Mouse (Mus musculus): ENCODE data around the gene Iqgap2. TPM values are rescaled to one million over a fixed set of nuclear protein-coding genes. Genes with fewer than 3 reads are reported as not detected.

The Iqgap2 gene
- polyA plus RNA-seq, 1 experiment from 2014 or later, result 16.6 TPM

DNA sequence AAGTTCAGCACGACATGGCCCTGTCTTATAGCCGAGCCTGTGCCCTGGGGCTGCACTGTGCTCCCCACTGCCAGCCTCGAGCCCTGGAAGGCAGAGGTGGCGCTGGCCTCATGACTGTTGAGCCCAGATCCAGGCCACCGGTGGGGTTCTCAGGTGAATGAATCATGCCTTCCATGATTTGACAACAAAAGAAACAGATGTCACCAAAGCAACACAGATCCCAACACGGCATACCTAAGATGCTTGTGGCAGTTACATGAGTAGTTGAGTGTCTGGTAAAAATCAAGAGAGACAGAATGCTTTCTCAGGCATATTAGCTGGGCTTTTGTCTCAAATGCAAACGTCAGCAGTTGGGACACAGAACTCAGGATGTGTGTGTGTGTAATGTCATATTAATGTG lies 248.0 kb downstream of the Iqgap2 start:
- H3K36me3 ChIP-seq, result peaks cover 5% of the 10 kb centered on the region
- H3K9me3 ChIP-seq, result no peaks in the 10 kb centered on the region
- H3K27ac ChIP-seq, result peak overlapping the region; percentile 82
- peaks cover 37% of the 10 kb centered on the region for H3K4me1 ChIP-seq
- no peak for ATAC-seq (ENCODE audit: insufficient number of reproducible peaks, insufficient read depth, low FRiP score, low TSS enrichment)
- H3K4me2 ChIP-seq (replicated peaks), result no peak overlapping the region
- 33% methylated on average over 7 of the region's 7 CpGs for WGBS
- no peaks in the 10 kb centered on the region for H3K27me3 ChIP-seq
- H3K4me3 ChIP-seq, result no peak overlapping the region
- no peak overlapping the region for H3K9ac ChIP-seq

DNA sequence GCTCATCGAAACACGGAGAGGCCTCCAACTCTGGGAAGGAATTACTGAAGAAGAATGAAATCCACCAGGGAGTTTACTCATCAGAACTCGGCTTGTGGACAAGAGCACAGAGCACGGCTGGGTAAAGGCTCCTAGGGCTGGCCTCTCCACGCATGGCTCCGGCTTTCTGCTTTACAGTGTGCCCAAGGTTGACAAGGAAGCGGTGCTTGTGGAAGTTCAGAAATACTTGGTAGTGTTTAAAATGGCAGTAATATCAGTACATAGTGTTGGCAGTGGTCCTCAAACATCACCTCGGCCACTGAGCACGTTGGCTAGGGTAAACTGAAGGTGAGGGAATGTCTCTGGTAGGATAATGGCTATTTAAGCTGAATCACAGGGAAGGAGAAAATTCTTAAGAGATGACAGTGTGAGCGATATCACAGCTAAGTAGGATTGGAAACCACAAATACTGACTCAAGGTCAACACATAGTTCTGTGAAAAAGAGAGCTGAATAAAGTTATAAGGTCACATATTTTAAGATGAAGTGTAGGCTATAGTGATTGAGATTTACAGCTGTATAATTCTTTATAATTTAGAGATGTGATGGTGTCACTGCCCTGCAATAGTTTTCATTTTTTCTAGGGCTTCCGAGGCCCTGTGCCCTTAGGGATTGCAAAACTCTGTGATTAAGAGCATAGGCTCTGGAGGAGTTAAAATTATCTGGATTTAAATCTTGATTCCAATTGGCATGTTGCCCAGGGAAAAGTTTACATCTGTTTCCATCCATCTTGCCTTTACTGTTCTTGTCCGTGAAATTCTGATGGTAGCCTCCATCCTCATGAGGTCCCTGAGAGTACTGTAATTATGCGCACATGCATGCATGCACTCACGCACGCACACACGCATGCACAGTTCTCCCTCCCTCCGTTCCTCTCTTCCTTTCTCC lies 250.4 kb downstream of the Iqgap2 start:
- Histone ChIP-seq H3K27me3 (no peaks in the 10 kb centered on the region), H3K36me3 (peaks cover 5% of the 10 kb centered on the region), H3K4me3 (no peak overlapping the region), H3K9ac (no peak overlapping the region), H3K4me1 (peaks cover 38% of the 10 kb centered on the region), H3K27ac (no peak overlapping the region), H3K9me3 (no peaks in the 10 kb centered on the region), H3K4me2 (replicated peaks) (no peak overlapping the region)
- no peak for ATAC-seq (ENCODE audit: insufficient number of reproducible peaks, insufficient read depth, low FRiP score, low TSS enrichment)
- 78% methylated on average over 17 of the region's 17 CpGs for WGBS

DNA sequence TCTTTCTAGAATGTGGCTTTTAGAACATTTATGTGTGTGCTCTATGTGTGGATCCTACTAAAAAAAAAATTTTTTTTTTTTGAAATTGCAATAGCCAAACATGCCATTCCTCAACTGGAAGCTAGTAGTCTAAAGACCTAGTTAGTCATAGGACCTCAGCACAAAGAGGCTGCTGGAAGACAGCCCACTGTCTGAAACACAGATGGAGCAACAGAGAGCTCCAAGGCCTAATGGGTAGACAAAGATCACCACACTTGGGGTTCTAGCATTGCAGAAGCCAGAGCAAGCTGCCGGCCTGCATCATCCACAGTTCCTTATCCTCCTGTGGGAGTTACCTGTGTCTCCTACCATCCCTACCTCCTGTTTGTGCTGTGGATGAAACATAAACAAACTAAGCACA lies 251.3 kb downstream of the Iqgap2 start:
- 95% methylated on average over 1 of the region's 1 CpGs for WGBS
- Histone ChIP-seq H3K27ac (no peak overlapping the region), H3K9me3 (no peaks in the 10 kb centered on the region), H3K36me3 (peaks cover 4% of the 10 kb centered on the region), H3K9ac (no peak overlapping the region), H3K4me1 (peaks cover 38% of the 10 kb centered on the region), H3K4me3 (no peak overlapping the region), H3K4me2 (replicated peaks) (no peak overlapping the region), H3K27me3 (no peaks in the 10 kb centered on the region)
- ATAC-seq (ENCODE audit: insufficient number of reproducible peaks, insufficient read depth, low FRiP score, low TSS enrichment), result no peak

DNA sequence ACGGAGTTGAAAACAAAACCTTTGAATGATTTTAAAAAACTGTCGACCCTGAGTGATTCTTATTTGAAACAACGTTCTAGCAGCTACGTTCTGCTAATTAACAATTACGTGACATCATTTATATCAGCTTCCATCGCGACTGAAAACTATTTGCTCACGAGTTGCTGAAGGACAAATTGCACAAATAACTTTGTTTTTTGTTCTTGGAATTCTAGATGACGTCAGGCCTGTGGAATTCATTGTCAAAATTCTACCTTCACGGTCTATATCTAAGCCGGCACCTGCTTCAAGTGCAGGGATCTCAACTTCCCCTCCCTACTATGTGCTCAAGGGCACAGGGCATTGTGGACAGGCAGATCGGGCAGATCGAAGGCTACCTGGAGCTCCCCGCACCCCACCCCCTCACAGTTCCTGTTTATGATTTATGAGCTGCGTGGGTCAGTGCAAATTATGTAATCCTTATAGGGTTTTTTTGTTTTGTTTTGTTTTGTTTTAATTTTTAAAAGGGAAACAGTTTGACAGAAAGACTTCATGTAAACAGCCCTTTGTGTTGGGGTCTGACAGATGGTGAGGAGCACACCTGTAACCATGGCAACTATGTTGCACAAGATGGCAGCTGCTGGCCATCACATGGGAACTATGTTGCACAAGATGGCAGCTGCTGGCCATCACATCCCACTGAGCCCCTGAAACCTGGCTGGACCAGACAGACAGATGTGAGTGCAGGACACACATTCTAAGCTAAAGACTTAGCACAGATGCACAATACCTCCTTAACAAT lies 252.2 kb downstream of the Iqgap2 start:
- ATAC-seq (ENCODE audit: insufficient number of reproducible peaks, insufficient read depth, low FRiP score, low TSS enrichment), result no peak
- no peaks in the 10 kb centered on the region for H3K9me3 ChIP-seq
- H3K27ac ChIP-seq, result peak overlapping the region; percentile 77
- H3K27me3 ChIP-seq, result no peaks in the 10 kb centered on the region
- H3K4me3 ChIP-seq, result no peak overlapping the region
- H3K36me3 ChIP-seq, result 0 out of 2 replicates have a peak, but pooled peaks cover 4% of the 10 kb centered on the region
- H3K4me1 ChIP-seq, result peaks cover 38% of the 10 kb centered on the region
- no peak overlapping the region for H3K9ac ChIP-seq
- no peak overlapping the region for H3K4me2 ChIP-seq (replicated peaks)
- 47% methylated on average over 15 of the region's 15 CpGs for WGBS

DNA sequence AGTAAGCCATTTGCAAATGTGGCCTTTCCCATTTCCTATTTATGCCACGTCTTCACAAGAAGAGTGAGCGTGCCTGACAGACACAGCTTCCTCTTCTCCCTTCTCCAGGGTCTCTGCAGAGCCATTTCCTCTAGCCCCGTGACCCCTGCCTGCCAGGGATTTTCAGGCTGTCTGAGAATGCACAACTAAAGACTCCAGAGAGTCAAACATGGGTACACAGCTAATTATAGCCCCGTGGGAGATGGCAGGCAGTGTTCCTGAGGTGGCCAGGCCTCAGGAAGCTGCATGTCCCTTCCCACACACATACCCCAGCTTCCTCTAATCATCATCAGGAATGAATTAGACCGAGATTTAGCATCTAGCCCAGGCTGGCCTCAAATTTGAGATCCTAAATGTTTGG lies 252.8 kb downstream of the Iqgap2 start:
- Histone ChIP-seq H3K9me3 (no peaks in the 10 kb centered on the region), H3K27me3 (no peaks in the 10 kb centered on the region), H3K4me2 (replicated peaks) (no peak overlapping the region), H3K36me3 (0 out of 2 replicates have a peak, but pooled peaks cover 4% of the 10 kb centered on the region), H3K27ac (peak overlapping the region; percentile 77), H3K4me1 (peaks cover 33% of the 10 kb centered on the region), H3K9ac (no peak overlapping the region), H3K4me3 (no peak overlapping the region)
- no peak for ATAC-seq (ENCODE audit: insufficient number of reproducible peaks, insufficient read depth, low FRiP score, low TSS enrichment)
- 8% methylated on average over 5 of the region's 5 CpGs for WGBS

DNA sequence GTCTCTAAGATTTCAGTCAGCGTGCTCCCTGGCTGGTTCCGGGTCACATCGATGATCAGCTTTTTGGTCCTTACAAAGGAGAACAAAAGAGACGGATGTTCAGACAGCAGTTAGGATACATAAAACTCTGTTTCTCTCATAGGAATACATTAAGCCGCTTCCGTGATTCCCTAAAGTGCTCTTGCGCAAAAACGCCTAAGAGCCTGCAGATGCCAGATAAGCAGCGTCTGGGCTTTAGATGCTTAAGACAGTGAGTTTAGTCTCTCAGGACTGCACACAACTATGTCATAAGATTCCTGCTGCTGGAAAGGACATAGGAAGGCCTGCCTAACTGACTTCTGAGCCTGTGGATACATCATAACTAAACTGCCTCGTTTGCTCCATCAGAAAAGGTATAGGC lies 254.0 kb downstream of the Iqgap2 start:
- Histone ChIP-seq H3K27ac (no peak overlapping the region), H3K9me3 (no peaks in the 10 kb centered on the region), H3K36me3 (0 out of 2 replicates have a peak, but pooled peaks cover 4% of the 10 kb centered on the region), H3K4me1 (peaks cover 26% of the 10 kb centered on the region), H3K4me2 (replicated peaks) (no peak overlapping the region), H3K27me3 (no peaks in the 10 kb centered on the region), H3K4me3 (no peak overlapping the region), H3K9ac (no peak overlapping the region)
- 74% methylated on average over 10 of the region's 10 CpGs for WGBS
- no peak for ATAC-seq (ENCODE audit: insufficient number of reproducible peaks, insufficient read depth, low FRiP score, low TSS enrichment)

DNA sequence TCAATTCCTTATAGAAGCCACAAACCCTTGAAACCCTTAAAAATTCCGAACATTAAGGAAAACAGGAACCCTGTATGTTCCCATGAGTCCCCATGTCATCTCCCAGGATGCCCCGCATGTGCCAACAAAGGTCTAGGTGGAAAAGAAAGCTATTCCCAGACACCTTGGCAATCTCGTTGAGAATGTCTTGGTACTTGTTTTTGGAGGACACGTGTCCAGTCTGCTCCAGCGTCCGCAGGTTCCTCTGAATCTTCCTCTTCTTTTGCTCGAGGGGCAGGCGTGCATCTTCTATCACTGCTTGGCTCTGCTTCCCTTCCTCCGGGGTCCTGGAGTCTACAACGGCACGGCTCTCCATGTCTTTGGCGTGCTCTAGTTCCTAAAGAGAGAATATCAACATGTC lies 256.4 kb downstream of the Iqgap2 start:
- H3K9ac ChIP-seq, result no peak overlapping the region

DNA sequence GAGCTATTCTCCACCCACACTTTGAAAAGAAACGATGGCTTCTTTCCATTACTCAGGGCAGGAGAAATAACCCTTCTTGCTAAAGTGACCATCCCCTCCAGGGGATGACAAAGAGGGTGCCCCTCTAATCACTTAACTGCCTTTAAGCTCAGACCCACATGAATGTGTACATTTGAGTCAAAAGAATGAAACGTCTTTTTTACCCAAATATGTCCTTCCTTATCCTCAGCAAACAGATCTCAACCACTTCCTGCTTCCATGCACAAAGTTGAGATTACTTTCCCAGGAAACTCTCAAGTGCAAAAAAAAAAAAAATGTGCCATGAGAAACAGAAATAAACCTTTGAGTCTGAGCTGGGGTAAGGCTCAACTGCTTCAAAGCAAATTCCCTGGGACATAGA lies 257.3 kb downstream of the Iqgap2 start:
- Histone ChIP-seq H3K9ac (no peak overlapping the region), H3K4me1 (peaks cover 14% of the 10 kb centered on the region), H3K27ac (no peak overlapping the region), H3K4me3 (no peak overlapping the region), H3K36me3 (peaks cover 16% of the 10 kb centered on the region; the same call in 1 of the 2 replicates), H3K27me3 (no peaks in the 10 kb centered on the region), H3K4me2 (replicated peaks) (no peak overlapping the region), H3K9me3 (no peaks in the 10 kb centered on the region)
- ATAC-seq (ENCODE audit: insufficient number of reproducible peaks, insufficient read depth, low FRiP score, low TSS enrichment), result no peak
- WGBS, result 36% methylated on average over 2 of the region's 2 CpGs

More for the DNA sequence above, 256.4 kb downstream of the Iqgap2 start:
- Histone ChIP-seq H3K9me3 (no peaks in the 10 kb centered on the region), H3K27ac (no peak overlapping the region), H3K36me3 (peaks cover 12% of the 10 kb centered on the region; the same call in 1 of the 2 replicates), H3K4me3 (no peak overlapping the region), H3K4me2 (replicated peaks) (no peak overlapping the region), H3K4me1 (peaks cover 19% of the 10 kb centered on the region), H3K27me3 (no peaks in the 10 kb centered on the region)
- ATAC-seq (ENCODE audit: insufficient number of reproducible peaks, insufficient read depth, low FRiP score, low TSS enrichment), result no peak
- WGBS, result 89% methylated on average over 12 of the region's 12 CpGs

DNA sequence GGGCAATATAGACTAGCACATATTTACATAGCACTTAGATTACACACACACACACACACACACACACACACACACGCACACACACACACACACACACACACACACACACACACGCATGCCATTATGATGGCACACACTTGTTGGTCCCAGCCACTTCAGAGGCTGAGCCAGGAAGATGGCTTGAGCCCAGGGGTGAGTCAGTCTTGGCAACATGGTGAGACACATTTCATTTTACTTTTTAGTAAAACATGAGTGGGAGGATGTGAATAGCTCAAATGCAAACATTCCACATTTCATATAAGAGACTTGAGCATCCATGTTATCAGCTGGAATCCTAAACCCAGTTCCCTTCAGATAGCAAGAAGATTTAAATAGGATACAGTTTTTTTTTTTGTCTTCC lies 258.3 kb downstream of the Iqgap2 start:
- ATAC-seq (ENCODE audit: insufficient number of reproducible peaks, insufficient read depth, low FRiP score, low TSS enrichment), result no peak
- 88% methylated on average over 1 of the region's 2 CpGs for whole genome bisulfite sequencing
- no peaks in the 10 kb centered on the region for H3K9me3 ChIP-seq
- no peak overlapping the region for H3K9ac ChIP-seq
- H3K4me1 ChIP-seq, result peaks cover 6% of the 10 kb centered on the region; the same call in 1 of the 2 replicates
- H3K27ac ChIP-seq, result no peak overlapping the region
- no peak overlapping the region for H3K4me2 ChIP-seq (replicated peaks)
- H3K27me3 ChIP-seq, result no peaks in the 10 kb centered on the region
- peaks cover 22% of the 10 kb centered on the region; the same call in 1 of the 2 replicates for H3K36me3 ChIP-seq
- no peak overlapping the region for H3K4me3 ChIP-seq

DNA sequence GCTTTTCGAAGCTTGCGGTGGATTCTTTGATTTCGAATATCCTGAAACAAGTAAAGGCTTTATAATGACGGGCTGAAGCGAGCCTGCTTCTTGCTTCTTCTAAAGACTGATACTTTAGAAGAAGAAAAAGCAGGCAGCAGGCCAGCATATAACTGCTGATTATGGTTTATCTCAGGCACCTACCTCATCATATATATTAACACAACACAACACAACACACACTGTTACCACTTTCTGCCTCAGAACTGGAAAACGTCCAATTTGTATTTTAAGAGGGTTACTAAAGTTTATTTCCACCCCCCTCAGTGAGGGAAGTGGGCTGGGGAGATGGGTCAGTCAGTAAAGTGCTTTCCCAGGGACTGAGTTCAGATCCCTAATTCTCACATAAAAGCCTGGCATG lies 259.6 kb downstream of the Iqgap2 start:
- H3K27ac ChIP-seq, result no peak overlapping the region
- peaks cover 25% of the 10 kb centered on the region for H3K36me3 ChIP-seq
- H3K9ac ChIP-seq, result no peak overlapping the region
- H3K4me3 ChIP-seq, result no peak overlapping the region
- H3K9me3 ChIP-seq, result no peaks in the 10 kb centered on the region
- H3K27me3 ChIP-seq, result no peaks in the 10 kb centered on the region
- ATAC-seq (ENCODE audit: insufficient number of reproducible peaks, insufficient read depth, low FRiP score, low TSS enrichment), result no peak
- 93% methylated on average over 6 of the region's 6 CpGs for WGBS
- no peak overlapping the region for H3K4me2 ChIP-seq (replicated peaks)
- H3K4me1 ChIP-seq, result no peaks in the 10 kb centered on the region

DNA sequence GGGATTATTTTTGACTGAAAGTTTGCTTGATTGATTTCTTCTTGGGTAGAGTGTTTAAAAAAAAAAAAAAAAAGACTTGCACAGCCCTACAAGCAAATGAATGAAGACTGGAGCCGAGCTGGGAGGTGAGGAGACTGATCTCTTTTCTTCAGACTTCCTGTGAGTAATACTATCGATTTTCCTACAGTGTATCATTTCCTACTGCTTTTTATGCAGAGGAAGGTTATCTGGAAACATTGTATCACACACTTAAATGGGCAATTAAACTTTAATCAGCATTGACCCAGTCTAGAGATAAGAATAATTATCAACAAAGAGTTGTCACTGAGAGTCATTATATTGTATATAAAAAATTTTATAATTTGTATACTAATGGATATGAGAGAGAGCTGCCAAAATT lies 261.0 kb downstream of the Iqgap2 start:
- WGBS, result 77% methylated on average over 2 of the region's 2 CpGs
- Histone ChIP-seq H3K27ac (no peak overlapping the region), H3K27me3 (no peaks in the 10 kb centered on the region), H3K36me3 (peaks cover 25% of the 10 kb centered on the region), H3K9me3 (no peaks in the 10 kb centered on the region), H3K4me3 (no peak overlapping the region), H3K9ac (no peak overlapping the region), H3K4me2 (replicated peaks) (no peak overlapping the region), H3K4me1 (no peaks in the 10 kb centered on the region)
- ATAC-seq (ENCODE audit: insufficient number of reproducible peaks, insufficient read depth, low FRiP score, low TSS enrichment), result no peak

DNA sequence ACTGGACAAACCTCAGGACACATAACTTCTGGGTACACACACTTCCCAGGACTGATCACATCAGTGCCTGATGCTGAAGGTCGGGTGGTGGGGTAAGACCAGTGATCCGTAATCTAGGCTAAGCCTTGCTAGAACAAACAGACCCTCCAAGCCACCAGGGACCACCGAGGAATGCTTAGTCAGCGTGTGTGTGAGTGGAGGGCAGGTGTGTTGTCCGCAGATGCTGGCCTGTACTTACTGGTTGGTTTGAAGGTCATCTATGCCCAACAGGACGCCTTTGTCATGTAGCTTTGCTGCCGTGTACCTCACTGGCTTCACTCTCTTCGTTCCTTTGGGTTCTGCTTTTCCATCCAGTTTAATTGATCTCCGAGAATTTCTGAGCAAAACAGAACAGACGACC lies 262.0 kb downstream of the Iqgap2 start:
- no peak overlapping the region for H3K4me3 ChIP-seq
- H3K27ac ChIP-seq, result no peak overlapping the region
- no peak overlapping the region for H3K9ac ChIP-seq
- no peaks in the 10 kb centered on the region for H3K4me1 ChIP-seq
- H3K36me3 ChIP-seq, result peaks cover 21% of the 10 kb centered on the region
- no peak overlapping the region for H3K4me2 ChIP-seq (replicated peaks)
- no peaks in the 10 kb centered on the region for H3K27me3 ChIP-seq
- no peak for ATAC-seq (ENCODE audit: insufficient number of reproducible peaks, insufficient read depth, low FRiP score, low TSS enrichment)
- WGBS, result 80% methylated on average over 10 of the region's 10 CpGs
- H3K9me3 ChIP-seq, result no peaks in the 10 kb centered on the region

Data from embryonic facial prominence, embryonic 12.5 days (tissue).